Mouse (Mus musculus) duodenum, adult 2 months (tissue): ENCODE data around the gene Greb1. TPM values are rescaled to one million over a fixed set of nuclear protein-coding genes. Genes with fewer than 3 reads are reported as not detected.

ENCODE experiments used
- polyA plus RNA-seq: library from polyadenylated mRNA; depleted of rRNA; stranded (reverse); fragments of >200 nt; gene quantifications from 2 replicates; pipeline ENCODE4 v1.2.3, GENCODE M21; 2012; ENCODE audit warnings: low replicate concordance; rRNA removed

The Greb1 gene
- polyA plus RNA-seq: 2.1 and 3.0 TPM in 2 replicates

DNA sequence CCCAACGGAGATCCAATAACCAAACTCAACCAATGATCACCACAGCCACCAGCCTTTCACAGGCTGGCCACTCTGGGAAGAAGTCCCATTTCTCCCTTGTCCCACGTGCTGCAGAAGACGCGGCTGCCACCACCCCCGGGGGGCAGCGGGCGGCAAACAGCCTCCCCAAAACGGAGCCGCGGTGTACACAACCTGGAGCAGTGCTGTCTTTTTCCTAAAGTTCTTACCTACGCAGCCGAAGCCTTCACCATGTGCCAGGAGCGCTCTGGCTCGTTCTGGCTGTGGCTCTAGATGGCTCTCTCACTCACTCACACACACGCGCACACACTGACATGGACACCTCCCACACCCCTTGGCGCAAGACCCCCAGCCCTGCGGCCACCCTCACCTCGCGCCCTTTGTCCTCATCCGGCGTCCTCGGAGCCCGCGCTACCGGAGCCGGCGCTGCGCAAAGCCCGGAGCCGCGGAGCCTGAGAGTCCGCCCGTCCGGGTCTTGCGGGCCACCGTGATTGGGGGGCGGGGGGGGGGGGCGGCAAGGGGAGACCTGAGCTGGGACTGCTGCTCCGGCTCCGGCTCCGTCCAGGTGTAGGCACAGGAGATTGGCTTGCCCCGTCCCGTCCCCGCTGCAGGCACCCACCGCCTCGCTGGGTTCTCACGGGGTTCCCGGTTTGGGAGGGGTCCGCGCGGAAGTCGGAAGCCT, at the start of gene Greb1:
TSS of gene Greb1 (minus strand) at position 628 of the 700 bp plus-strand sequence.

DNA sequence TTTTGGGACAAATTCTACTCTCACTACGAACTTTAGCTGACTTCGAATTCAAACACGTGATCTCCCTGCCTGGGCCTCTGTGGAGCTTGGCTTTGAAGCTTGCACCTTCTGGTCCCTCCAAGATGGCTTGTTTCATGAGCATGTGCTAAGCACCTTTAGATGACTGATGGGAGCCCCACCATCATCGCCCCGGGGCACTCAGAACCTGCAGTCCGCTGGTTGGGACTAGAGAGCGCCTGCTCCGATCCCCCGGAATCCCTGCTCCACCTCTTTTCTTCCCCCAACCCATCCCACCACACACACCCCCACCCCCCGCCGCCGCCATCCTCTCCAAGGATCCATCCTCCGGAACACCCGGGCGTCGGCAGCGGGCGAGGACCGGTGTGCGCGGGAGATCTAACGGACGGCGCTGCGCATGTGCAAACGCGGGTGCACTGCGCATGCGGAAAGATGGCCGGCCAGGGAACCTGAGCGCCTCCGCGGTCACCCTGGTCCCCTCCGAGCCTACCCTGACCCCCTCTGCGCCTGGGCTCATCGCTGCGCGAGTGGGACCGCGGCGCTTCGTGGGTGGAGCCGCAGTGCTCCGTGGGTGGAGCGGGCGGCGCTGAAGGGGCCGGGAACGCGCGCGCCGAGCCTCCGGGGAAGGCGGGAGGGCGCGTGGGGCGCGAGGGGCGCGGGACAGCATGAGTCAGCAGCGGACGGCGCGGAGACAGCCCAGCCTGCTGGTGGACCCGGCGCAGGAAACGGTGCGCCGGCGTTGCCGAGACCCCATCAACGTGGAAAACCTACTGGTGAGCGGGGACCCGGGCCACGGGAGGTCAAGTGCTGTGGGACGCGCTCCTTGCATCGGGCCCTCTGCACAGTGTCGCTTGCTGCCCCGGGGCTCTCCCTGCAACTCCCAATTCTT, 10.1 kb upstream of the Greb1 start, which contains the start of gene E2f6:
TSS of gene E2f6 (plus strand) at position 439 of the 907 bp plus-strand sequence.

DNA sequence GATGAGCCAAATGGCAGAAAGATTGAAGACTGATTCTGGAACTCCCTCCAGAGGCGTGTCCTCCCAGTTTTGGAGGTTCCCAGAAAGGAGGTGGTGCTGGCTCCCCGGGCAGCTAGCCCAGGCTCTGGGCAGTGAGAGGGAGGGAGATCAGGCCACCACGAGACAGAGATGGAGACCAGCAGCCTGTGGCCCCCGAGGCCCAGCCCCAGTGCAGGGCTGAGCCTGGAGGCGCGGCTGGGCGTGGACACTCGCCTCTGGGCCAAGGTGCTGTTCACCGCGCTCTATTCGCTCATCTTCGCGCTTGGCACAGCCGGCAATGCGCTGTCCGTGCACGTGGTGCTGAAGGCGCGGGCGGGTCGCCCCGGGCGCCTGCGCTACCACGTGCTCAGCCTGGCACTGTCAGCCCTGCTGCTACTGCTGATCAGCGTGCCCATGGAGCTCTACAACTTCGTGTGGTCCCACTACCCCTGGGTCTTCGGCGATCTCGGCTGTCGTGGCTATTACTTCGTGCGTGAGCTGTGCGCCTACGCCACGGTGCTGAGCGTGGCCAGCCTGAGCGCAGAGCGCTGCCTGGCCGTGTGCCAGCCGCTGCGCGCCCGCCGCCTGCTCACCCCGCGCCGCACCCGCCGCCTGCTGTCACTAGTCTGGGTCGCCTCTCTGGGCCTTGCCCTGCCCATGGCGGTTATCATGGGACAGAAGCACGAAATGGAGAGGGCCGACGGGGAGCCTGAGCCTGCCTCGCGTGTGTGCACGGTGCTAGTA, 147.2 kb downstream of the Greb1 start, which contains the start of gene Ntsr2:
TSS of gene Ntsr2 (plus strand) at position 51 of the 762 bp plus-strand sequence.

Other genes with a start within 250 kb of the Greb1 start
- gene Lpin1, start 189.9 kb downstream of the Greb1 start, polyA plus RNA-seq: 2.6 and 3.6 TPM in 2 replicates
- 0.46 and 3.9 TPM in 2 replicates for gene Ntsr2, start 147.5 kb downstream of the Greb1 start, polyA plus RNA-seq
- gene E2f6, start 10.1 kb upstream of the Greb1 start, polyA plus RNA-seq: 5.4 and 7.0 TPM in 2 replicates
- 1.2 and 1.4 TPM in 2 replicates for gene Rock2, start 94.0 kb upstream of the Greb1 start, polyA plus RNA-seq
- 63.0 and 72.8 TPM in 2 replicates for gene Pqlc3, start 199.5 kb upstream of the Greb1 start, polyA plus RNA-seq
- 0.45 and 0.54 TPM in 2 replicates for gene 2410004P03Rik, start 210.8 kb upstream of the Greb1 start, polyA plus RNA-seq